Mouse (Mus musculus) kidney, embryonic 15.5 days (tissue): ENCODE results near the gene Aldh1a2. TPM values are rescaled to one million over a fixed set of nuclear protein-coding genes. Genes with fewer than 3 reads are reported as not detected.

ENCODE experiments used
- ATAC-seq: fragments of 200-750 bp; cut with Nextera tagmentation; replicated peaks from 2 replicates; pipeline ENCODE4 v1.8.0; 2017; ENCODE audit warnings: moderate TSS enrichment; ENCODE audit not compliant: low FRiP score
- H3K27ac ChIP-seq: fragments of 300-500 bp; sonication (generic); 2 replicates; pipeline ENCODE4 v1.5.1; 2015; ENCODE audit warnings: mild to moderate bottlenecking, inconsistent platforms
- H3K27me3 ChIP-seq: fragments of 300-500 bp; sonication (generic); 2 replicates; pipeline ENCODE4 v1.6.1; 2015; ENCODE audit warnings: inconsistent platforms
- H3K36me3 ChIP-seq: fragments of 300-500 bp; sonication (generic); 2 replicates; pipeline ENCODE4 v1.6.1; 2015; ENCODE audit warnings: inconsistent platforms
- H3K4me1 ChIP-seq: fragments of 300-500 bp; sonication (generic); 2 replicates; pipeline ENCODE4 v1.6.1; 2015; ENCODE audit warnings: inconsistent platforms
- H3K4me2 ChIP-seq: fragments of 300-500 bp; sonication (generic); 2 replicates; pipeline ENCODE4 v1.6.1; 2015; ENCODE audit warnings: moderate library complexity, mild to moderate bottlenecking, inconsistent platforms
- H3K4me3 ChIP-seq: fragments of 300-500 bp; sonication (generic); replicated peaks from 2 replicates; pipeline ENCODE4 v1.5.1; 2015; ENCODE audit warnings: mild to moderate bottlenecking, inconsistent platforms
- H3K9ac ChIP-seq: fragments of 300-500 bp; sonication (generic); 2 replicates; pipeline ENCODE4 v1.6.1; 2015; ENCODE audit warnings: mild to moderate bottlenecking, inconsistent platforms
- H3K9me3 ChIP-seq: fragments of 300-500 bp; sonication (generic); replicated peaks from 2 replicates; pipeline ENCODE4 v1.6.1; 2016; ENCODE audit warnings: inconsistent platforms
- whole genome bisulfite sequencing: fragments of 180-500 bp; shearing (Covaris S2); methylation state at CpG from one replicate; pipeline ENCODE4 v1.1.7; 2015; ENCODE audit warnings: mixed read lengths; 5-methylcytosine and 5-hydroxymethylcytosine counted together
- polyA plus RNA-seq: library from polyadenylated mRNA; unstranded; fragments of >200 nt; fragmentation: Nextera tagmentation; extraction: Ambion mirVana; gene quantifications from 2 replicates; pipeline ENCODE4 v1.2.1, GENCODE M21; 2015

Aldh1a2 gene
- polyA plus RNA-seq, 1 experiment from 2014 or later: 326 TPM

GRCm38 (mm10) chr9:71185285-71185684 is 30.3 kb upstream of the Aldh1a2 start:
- Histone ChIP-seq H3K36me3 (no peaks in the 10 kb centered on the region), H3K9me3 (no peaks in the 10 kb centered on the region), H3K27me3 (no peaks in the 10 kb centered on the region), H3K27ac (no peak overlapping the region), H3K4me3 (no peak overlapping the region), H3K4me1 (peaks cover 6% of the 10 kb centered on the region; the same call in 1 of the 2 replicates), H3K9ac (no peak overlapping the region), H3K4me2 (no peak overlapping the region)
- ATAC-seq: no peak

GRCm38 (mm10) chr9:71185823-71186222 is 29.8 kb upstream of the Aldh1a2 start:
- no peaks in the 10 kb centered on the region for H3K36me3 ChIP-seq
- 90% methylated on average over 2 of the region's 2 CpGs for WGBS
- H3K27me3 ChIP-seq: no peaks in the 10 kb centered on the region
- no peak overlapping the region for H3K4me3 ChIP-seq
- no peak for ATAC-seq
- H3K4me2 ChIP-seq: no peak overlapping the region
- no peaks in the 10 kb centered on the region for H3K9me3 ChIP-seq
- no peak overlapping the region for H3K27ac ChIP-seq
- H3K4me1 ChIP-seq: peaks cover 6% of the 10 kb centered on the region; the same call in 1 of the 2 replicates
- H3K9ac ChIP-seq: no peak overlapping the region

GRCm38 (mm10) chr9:71187396-71187795 is 28.2 kb upstream of the Aldh1a2 start:
- no peak for ATAC-seq
- WGBS: 86% methylated on average over 7 of the region's 7 CpGs
- Histone ChIP-seq H3K4me2 (no peak overlapping the region), H3K4me3 (no peak overlapping the region), H3K36me3 (no peaks in the 10 kb centered on the region), H3K4me1 (peaks cover 6% of the 10 kb centered on the region; the same call in 1 of the 2 replicates), H3K9ac (no peak overlapping the region), H3K27ac (no peak overlapping the region), H3K9me3 (no peaks in the 10 kb centered on the region), H3K27me3 (no peaks in the 10 kb centered on the region)

GRCm38 (mm10) chr9:71188647-71189415 is 26.8 kb upstream of the Aldh1a2 start:
- 7% methylated on average over 12 of the region's 12 CpGs for WGBS
- Histone ChIP-seq H3K9ac (no peak overlapping the region), H3K4me3 (0 out of 2 replicates have a peak overlapping the region, but pooled peaks have one; percentile 17)

GRCm38 (mm10) chr9:71198826-71199225 is 16.8 kb upstream of the Aldh1a2 start:
- no peak for ATAC-seq
- Histone ChIP-seq H3K4me1 (peaks cover 7% of the 10 kb centered on the region; the same call in 1 of the 2 replicates), H3K36me3 (no peaks in the 10 kb centered on the region), H3K9me3 (no peaks in the 10 kb centered on the region), H3K27me3 (no peaks in the 10 kb centered on the region), H3K27ac (no peak overlapping the region), H3K4me3 (no peak overlapping the region), H3K9ac (no peak overlapping the region), H3K4me2 (no peak overlapping the region)
- 78% methylated on average over 5 of the region's 5 CpGs for WGBS

More at GRCm38 (mm10) chr9:71188647-71189415, 26.8 kb upstream of the Aldh1a2 start:
- Histone ChIP-seq H3K36me3 (no peaks in the 10 kb centered on the region), H3K27me3 (no peaks in the 10 kb centered on the region), H3K4me2 (peak overlapping the region; percentile 54), H3K27ac (no peak overlapping the region), H3K4me1 (peaks cover 6% of the 10 kb centered on the region; the same call in 1 of the 2 replicates), H3K9me3 (no peaks in the 10 kb centered on the region)
- peak; percentile 67; the same call in 1 of the 2 replicates for ATAC-seq

GRCm38 (mm10) chr9:71202265-71202664 is 13.3 kb upstream of the Aldh1a2 start:
- no peak overlapping the region for H3K4me2 ChIP-seq
- no peak overlapping the region for H3K9ac ChIP-seq
- no peaks in the 10 kb centered on the region for H3K9me3 ChIP-seq
- H3K27me3 ChIP-seq: no peaks in the 10 kb centered on the region
- H3K4me1 ChIP-seq: peaks cover 9% of the 10 kb centered on the region; the same call in 1 of the 2 replicates
- H3K27ac ChIP-seq: no peak overlapping the region
- ATAC-seq: no peak
- H3K4me3 ChIP-seq: no peak overlapping the region
- WGBS: 68% methylated on average over 4 of the region's 4 CpGs
- no peaks in the 10 kb centered on the region for H3K36me3 ChIP-seq

- Histone ChIP-seq H3K4me3 (no peak overlapping the region), H3K27me3 (peaks cover 22% of the 10 kb centered on the region), H3K4me2 (no peak overlapping the region), H3K4me1 (no peaks in the 10 kb centered on the region), H3K36me3 (no peaks in the 10 kb centered on the region), H3K9ac (no peak overlapping the region), H3K27ac (no peak overlapping the region), H3K9me3 (no peaks in the 10 kb centered on the region)
- WGBS: 67% methylated on average over 3 of the region's 3 CpGs
- no peak for ATAC-seq
Measured at GRCm38 (mm10) chr9:71209299-71209698, 6.3 kb upstream of the Aldh1a2 start.

- Histone ChIP-seq H3K27ac (no peak overlapping the region), H3K27me3 (peaks cover 34% of the 10 kb centered on the region), H3K4me2 (no peak overlapping the region), H3K36me3 (no peaks in the 10 kb centered on the region), H3K4me3 (no peak overlapping the region), H3K9me3 (no peaks in the 10 kb centered on the region), H3K4me1 (peaks cover 7% of the 10 kb centered on the region; the same call in 1 of the 2 replicates), H3K9ac (no peak overlapping the region)
- 11% methylated on average over 2 of the region's 2 CpGs for WGBS
- ATAC-seq: no peak
Measured at GRCm38 (mm10) chr9:71210870-71211269, 4.7 kb upstream of the Aldh1a2 start.

GRCm38 (mm10) chr9:71213636-71214035 is 2.0 kb upstream of the Aldh1a2 start:
- WGBS: 25% methylated on average over 4 of the region's 4 CpGs
- H3K9ac ChIP-seq: no peak overlapping the region

GRCm38 (mm10) chr9:71216036-71216995 is 727 bp downstream of the Aldh1a2 start:
- H3K27me3 ChIP-seq: peaks cover 38% of the 10 kb centered on the region
- WGBS: under 1% methylated on average over 57 of the region's 57 CpGs
- peak; percentile 41 for ATAC-seq

More at GRCm38 (mm10) chr9:71213636-71214035, 2.0 kb upstream of the Aldh1a2 start:
- Histone ChIP-seq H3K4me3 (no peak overlapping the region), H3K27ac (no peak overlapping the region), H3K9me3 (no peaks in the 10 kb centered on the region), H3K27me3 (peaks cover 40% of the 10 kb centered on the region), H3K4me2 (no peak overlapping the region), H3K4me1 (peaks cover 13% of the 10 kb centered on the region; the same call in 1 of the 2 replicates), H3K36me3 (no peaks in the 10 kb centered on the region)
- no peak for ATAC-seq

GRCm38 (mm10) chr9:71216996-71217792 is 1.6 kb downstream of the Aldh1a2 start:
- Histone ChIP-seq H3K27ac (0 out of 2 replicates have a peak overlapping the region, but pooled peaks have one; percentile 32), H3K4me2 (peak overlapping the region; percentile 80), H3K9ac (peak overlapping the region; percentile 69)

More at GRCm38 (mm10) chr9:71216036-71216995, 727 bp downstream of the Aldh1a2 start:
- Histone ChIP-seq H3K4me2 (peak overlapping the region; percentile 80), H3K4me1 (peaks cover 13% of the 10 kb centered on the region; the same call in 1 of the 2 replicates), H3K9ac (peak overlapping the region; percentile 69), H3K27ac (peak overlapping the region; percentile 73), H3K9me3 (no peaks in the 10 kb centered on the region), H3K4me3 (peak overlapping the region; percentile 70), H3K36me3 (no peaks in the 10 kb centered on the region)

More at GRCm38 (mm10) chr9:71216996-71217792, 1.6 kb downstream of the Aldh1a2 start:
- Histone ChIP-seq H3K9me3 (no peaks in the 10 kb centered on the region), H3K4me1 (peaks cover 13% of the 10 kb centered on the region; the same call in 1 of the 2 replicates), H3K4me3 (peak overlapping the region; percentile 70), H3K27me3 (peaks cover 35% of the 10 kb centered on the region), H3K36me3 (no peaks in the 10 kb centered on the region)
- ATAC-seq: 0 out of 2 replicates have a peak, but pooled peaks have one; percentile 34
- under 1% methylated on average over 20 of the region's 20 CpGs for WGBS
